Mouse (Mus musculus) layer of hippocampus, adult 2 months (tissue): Measurements from ENCODE around the gene Tecpr2. TPM values are rescaled to one million over a fixed set of nuclear protein-coding genes. Genes with fewer than 3 reads are reported as not detected.

Experiments used
- DNase-seq, 2 experiments: peaks; one replicate each; pipeline ENCODE4 v3.0.0; 2022; ENCODE audit warnings: low spot score in 2 of 2
- H3K27ac ChIP-seq: fragments of 200-600 bp; 2 replicates; pipeline ENCODE4 v1.8.1; 2022
- H3K4me3 ChIP-seq: fragments of 200-600 bp; 2 replicates; pipeline ENCODE4 v1.8.1; 2022; ENCODE audit warnings: mild to moderate bottlenecking
- CTCF ChIP-seq: fragments of 200-600 bp; conservative IDR thresholded peaks from 2 replicates; pipeline ENCODE4 v1.8.1; 2022; ENCODE audit warnings: antibody characterized with exemption, mild to moderate bottlenecking, moderate library complexity
- total RNA-seq, 2 experiments: library from RNA; stranded (reverse); gene quantifications; 2 replicates each; pipeline ENCODE4 v1.2.3; 2021

Tecpr2 gene
- total RNA-seq, 2 experiments from 2014 or later: 39.5 to 42.0 TPM

DNA sequence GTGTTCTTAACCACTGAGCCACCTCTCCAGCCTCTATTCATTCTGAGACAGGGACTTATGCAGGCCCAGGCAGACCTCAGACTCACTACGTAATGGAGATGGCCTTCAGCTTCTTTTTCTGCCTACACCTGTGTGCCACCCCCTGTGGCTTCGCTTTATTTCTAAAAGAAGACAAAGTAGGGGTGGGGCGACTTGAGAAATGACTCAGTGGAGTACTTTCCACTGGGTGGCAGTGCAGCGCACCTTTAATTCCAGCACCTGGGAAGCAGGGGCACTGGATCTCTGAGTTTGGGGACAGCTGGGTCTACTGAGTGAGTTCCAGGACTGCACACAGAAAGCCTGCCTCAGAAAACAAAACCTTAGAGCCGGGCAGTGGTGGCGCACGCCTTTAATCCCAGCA, 6.8 kb upstream of the Tecpr2 start:
- Histone ChIP-seq H3K4me3 (no peak overlapping the region), H3K27ac (no peak overlapping the region)
- peak; percentile 50 for TF ChIP-seq CTCF
- no peak for DNase-seq

DNA sequence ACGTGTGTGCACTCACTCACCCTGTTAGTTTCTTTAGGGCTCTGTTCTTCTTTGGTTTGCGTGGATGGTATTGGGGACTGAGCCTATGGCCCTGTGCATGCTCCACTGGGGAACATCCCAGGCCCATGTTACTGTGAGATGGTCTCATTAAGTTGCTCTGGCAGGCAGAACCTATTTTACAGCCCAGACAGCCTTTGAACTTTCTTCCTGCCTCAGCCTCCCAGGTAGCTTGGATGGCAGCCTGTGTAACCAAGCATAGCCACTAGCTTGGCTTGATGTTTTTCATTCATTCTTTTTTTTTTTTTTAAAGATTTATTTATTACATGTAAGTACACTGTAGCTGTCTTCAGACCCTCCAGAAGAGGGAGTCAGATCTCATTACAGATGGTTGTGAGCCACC, 3.8 kb upstream of the Tecpr2 start:
- H3K27ac ChIP-seq: no peak overlapping the region
- DNase-seq: no peak
- no peak for TF ChIP-seq CTCF
- no peak overlapping the region for H3K4me3 ChIP-seq

DNA sequence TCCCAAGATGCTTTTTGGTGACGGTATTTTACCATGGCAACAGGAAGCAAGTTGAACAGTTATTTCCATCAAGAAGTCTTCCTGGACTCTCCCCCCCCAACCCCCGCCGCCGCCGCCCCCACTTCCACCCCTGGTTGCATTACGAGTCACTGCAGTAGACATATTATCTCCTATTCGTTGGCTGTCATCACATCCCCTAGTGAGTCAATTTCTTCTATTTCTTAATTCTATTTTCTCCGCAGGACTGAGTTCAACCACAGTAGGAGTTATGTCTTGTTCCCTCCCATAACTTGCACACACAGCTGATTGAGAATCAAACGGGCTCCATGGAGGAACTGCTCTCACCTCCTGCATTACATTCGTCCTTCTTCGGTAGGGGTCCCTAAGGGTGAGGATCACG, 958 bp upstream of the Tecpr2 start:
- no peak for TF ChIP-seq CTCF
- DNase-seq: no peak
- H3K27ac ChIP-seq: peak overlapping the region; percentile 98

DNA sequence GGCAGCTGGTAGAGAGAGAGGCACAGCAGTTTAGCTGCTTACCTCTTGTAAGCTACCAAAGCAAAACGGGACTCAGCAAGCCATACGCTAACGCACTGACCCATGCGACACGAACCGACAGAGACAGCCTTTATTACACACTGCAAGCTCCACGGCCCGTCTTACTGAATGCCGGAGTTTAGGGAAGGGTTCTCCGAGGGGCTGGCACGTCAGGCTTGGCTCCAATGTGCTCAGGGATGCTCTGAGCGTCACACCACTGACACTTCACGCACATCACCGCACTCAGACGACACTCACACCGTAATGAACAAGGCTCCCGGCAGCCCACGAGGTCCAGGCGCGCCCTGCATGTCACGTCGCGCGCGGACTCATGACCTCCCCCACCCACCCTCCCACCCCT, 458 bp upstream of the Tecpr2 start:
- Histone ChIP-seq H3K4me3 (peak overlapping the region; percentile 70), H3K27ac (peak overlapping the region; percentile 98)
- DNase-seq: peak in 1 of 2 experiments; percentile 26
- TF ChIP-seq CTCF: no peak

More for the DNA sequence above, 958 bp upstream of the Tecpr2 start:
- peak overlapping the region; percentile 70 for H3K4me3 ChIP-seq

DNA sequence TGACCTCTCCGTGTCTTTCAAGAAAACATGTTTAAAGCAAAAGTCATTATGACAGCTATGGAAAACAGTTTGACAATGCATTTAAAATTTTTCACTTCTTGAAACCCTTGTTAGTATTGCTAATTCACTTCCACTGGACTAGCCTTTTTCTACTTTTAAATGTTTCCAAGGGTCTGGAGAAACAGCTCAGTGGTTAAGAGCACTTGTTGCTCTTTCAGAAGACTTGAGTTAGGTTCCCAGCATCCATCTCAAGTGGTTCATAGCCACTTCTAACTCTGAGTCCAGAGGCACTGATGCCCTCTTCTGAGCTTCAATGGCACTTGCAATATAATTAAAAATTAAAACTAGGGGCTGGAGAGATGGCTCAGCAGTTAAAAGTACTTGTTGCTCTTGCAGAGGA, 2.8 kb downstream of the Tecpr2 start:
- Histone ChIP-seq H3K4me3 (no peak overlapping the region), H3K27ac (no peak overlapping the region)
- no peak for DNase-seq
- peak; percentile 27 for TF ChIP-seq CTCF

DNA sequence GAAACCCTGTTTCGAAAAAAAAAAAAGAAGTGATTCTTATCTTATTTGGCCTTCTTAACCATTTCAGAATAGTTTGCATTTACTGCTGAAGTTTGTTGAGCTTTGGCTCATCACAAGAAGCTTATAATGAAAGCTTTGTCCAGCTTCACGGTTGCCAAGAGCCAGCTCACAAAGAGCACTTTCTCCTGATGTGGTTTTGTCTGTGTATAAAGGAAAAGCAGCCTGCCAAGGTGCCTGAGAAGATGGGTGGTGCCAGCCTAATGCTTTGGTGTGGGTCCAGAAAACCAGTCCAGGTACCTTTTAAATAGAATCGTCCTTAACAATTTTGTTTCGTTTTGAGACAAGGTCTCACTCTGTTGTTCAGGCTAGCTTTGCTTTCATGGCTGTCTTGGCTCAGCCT, 13.0 kb downstream of the Tecpr2 start:
- TF ChIP-seq CTCF: no peak
- DNase-seq: no peak
- no peak overlapping the region for H3K4me3 ChIP-seq
- H3K27ac ChIP-seq: peak overlapping the region; percentile 76

DNA sequence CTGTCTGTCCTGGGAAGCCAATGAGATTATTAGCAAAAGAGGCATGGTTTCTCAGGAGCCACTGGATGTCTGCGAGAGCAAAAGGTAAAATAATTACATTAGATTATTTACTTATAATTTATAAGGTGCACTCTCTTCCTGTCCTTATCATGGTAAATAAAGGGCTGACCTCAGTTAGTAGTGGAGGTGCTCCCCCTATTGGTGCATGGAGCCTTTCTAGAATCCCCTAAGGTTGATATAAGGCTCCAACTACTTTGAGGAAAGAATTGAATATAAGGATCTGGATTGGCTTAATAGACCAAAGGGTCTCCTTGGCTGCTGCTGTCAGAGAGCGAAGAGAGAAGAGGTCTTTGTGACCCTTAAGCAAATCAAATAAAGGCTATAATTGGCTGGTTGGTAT, 14.5 kb downstream of the Tecpr2 start:
- peak; percentile 73 for TF ChIP-seq CTCF

DNA sequence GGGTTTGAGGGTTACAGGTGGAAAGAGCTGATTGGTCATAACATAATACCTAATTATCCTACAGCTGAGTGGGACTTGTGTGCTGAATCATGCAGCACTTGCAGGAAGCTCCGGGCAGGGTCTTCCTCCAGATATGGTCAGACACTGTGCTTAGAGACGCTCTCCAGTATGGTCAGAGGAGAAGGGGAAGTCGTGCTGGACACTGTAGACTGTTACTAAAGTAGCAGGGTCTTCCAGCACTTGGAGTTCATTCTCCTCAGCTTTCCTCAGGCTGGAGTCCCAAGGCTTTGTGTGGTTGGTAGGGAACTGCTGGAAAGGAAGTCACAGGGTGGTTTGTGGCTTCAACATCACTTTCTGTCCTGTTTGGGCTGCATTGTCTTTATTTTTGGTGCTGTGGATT, 18.8 kb downstream of the Tecpr2 start:
- no peak for TF ChIP-seq CTCF
- Histone ChIP-seq H3K4me3 (no peak overlapping the region), H3K27ac (peak overlapping the region; percentile 84)
- no peak for DNase-seq

More for the DNA sequence above, 14.5 kb downstream of the Tecpr2 start:
- peak overlapping the region; percentile 76 for H3K27ac ChIP-seq
- DNase-seq: no peak
- no peak overlapping the region for H3K4me3 ChIP-seq

DNA sequence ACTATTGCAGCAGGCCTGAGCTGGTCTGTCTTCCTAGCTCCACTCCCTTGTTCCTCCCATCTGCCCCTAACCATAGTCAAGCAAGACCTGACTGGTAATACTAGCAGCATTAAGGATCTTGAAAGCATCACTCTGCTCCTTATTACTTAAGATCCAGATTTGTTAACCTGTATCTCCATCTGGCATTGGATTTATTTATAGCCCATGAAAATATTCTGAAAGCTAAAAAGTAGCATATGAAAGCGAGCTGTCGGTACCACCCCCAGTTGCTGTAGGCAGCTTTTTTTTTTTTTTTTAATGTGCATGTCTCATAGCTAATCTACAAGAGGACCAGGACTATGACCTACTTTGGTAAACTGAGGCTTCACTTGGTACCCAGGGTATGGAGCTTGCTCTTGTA, 20.9 kb downstream of the Tecpr2 start:
- no peak for TF ChIP-seq CTCF
- Histone ChIP-seq H3K27ac (peak overlapping the region; percentile 84), H3K4me3 (no peak overlapping the region)
- peak in 1 of 2 experiments; percentile 36 for DNase-seq

DNA sequence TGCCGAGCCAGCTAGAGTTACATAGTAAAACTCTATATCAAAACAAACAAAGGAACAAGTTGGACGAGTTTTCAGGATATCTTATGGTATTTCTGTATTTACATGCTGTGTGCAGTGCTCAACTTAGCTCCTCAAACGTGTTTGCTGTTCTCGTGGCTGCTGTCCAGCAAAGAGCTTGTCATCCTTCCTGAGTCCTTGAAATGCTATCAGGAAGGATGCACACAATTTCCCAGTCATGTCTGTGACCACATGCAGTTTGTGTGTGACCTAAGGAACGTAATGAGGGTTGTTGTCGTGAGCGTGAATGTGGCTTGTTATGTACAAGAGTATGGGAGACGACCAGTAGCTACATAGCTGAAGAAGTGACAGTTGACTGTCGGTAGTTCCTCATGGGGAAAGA, 26.7 kb downstream of the Tecpr2 start:
- TF ChIP-seq CTCF: no peak
- Histone ChIP-seq H3K27ac (no peak overlapping the region), H3K4me3 (no peak overlapping the region)
- no peak for DNase-seq

DNA sequence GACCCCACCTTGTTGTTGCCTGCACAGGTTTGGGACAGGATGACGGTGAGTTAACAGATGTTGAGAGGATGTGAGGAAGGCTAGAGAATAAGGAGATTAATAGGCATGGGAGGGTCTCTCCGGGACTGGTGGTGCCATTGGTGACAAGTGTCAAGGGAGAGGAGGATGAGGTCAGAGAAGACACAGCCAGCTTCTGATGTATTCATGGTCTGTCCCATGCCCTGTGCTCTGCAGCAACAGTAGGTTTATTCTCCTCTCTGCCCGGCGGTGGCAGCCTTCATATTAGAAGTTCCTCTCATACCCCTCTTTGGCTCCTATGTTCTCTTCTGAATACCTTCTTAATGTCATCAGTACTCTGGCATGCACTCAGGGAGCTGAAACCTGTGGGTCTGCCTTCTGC, 31.2 kb downstream of the Tecpr2 start:
- no peak for TF ChIP-seq CTCF
- no peak overlapping the region for H3K4me3 ChIP-seq
- H3K27ac ChIP-seq: peak overlapping the region; percentile 69
- DNase-seq: no peak

DNA sequence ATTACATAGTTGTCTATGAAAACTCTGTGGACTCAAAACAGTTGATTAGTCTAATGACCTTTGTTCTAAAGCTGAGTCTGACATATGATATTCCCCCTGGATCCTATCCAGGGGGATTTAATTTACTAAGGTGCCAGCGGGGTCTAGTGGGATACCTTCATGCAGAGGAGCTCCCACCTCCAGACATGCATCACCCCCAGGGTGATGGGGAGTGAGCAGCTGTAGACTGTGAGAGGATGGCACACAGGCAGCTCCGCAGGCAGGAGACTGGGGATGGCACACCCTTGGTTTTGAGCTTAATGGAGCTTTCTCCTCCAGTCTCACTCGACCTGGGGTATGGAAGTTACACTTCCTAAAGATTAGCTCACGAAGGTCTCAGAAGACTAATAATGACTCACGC, 32.5 kb downstream of the Tecpr2 start:
- TF ChIP-seq CTCF: no peak
- no peak for DNase-seq
- H3K4me3 ChIP-seq: no peak overlapping the region
- peak overlapping the region; percentile 51 for H3K27ac ChIP-seq

DNA sequence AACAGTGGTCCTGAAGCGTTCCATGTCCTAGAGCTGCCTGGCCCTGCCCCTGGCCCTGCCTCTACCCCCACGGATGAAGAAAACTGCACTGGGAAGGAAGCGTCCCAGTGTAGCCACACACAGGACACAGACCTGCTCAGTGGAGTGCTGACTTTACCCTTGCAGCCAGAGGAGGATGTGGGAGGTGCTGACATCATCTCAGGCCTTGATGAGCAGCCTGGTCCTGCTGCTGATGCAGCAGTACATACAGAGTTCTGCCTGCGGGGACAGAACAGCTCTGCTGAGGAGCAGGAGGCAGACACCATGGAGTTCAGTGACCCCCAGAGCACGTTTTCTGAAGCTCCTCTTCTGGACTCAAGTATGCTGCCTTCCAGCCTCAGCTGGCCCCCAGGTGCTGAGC, 43.8 kb downstream of the Tecpr2 start:
- Histone ChIP-seq H3K27ac (peak overlapping the region; percentile 25; the same call in 1 of the 2 replicates), H3K4me3 (no peak overlapping the region)
- no peak for DNase-seq
- 0 out of 2 replicates have a peak, but pooled peaks have one; percentile 23 for TF ChIP-seq CTCF

DNA sequence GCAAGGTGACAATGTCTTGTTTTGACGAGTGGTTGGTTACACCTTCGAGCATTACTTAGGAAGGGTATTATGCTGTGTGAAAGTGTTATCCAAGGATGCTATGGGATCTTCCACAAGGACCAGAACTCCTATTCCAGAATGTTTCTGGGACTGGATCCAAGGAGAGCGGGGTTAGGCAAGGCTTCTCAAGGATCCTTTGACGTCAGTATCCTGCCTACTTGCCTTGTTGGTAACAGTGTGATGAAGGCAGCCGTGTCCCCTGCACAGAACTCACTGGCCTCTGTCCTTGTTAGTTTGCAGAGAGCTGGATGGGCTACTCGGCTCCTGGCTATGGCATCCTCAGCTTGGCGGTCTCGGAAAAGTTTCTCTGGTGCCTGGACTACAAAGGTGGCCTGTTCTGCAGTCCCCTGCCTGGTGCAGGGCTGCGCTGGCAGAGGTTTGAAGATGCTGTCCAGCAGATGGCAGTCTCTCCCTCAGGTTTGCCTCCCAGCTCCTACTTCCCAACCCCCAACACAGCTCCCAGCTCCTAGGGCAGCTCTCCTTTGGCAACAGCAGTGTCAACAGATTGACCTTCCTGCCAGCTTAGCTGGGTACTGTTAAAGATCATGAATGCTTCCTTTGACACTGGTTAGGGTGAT, 47.0 kb downstream of the Tecpr2 start:
- TF ChIP-seq CTCF: peak; percentile 91
- Histone ChIP-seq H3K27ac (peak overlapping the region; percentile 76), H3K4me3 (no peak overlapping the region)
- DNase-seq: peak; percentile 88 to 90
